Mouse (Mus musculus): ENCODE data around the gene Zfp30.

The Zfp30 gene

DNA sequence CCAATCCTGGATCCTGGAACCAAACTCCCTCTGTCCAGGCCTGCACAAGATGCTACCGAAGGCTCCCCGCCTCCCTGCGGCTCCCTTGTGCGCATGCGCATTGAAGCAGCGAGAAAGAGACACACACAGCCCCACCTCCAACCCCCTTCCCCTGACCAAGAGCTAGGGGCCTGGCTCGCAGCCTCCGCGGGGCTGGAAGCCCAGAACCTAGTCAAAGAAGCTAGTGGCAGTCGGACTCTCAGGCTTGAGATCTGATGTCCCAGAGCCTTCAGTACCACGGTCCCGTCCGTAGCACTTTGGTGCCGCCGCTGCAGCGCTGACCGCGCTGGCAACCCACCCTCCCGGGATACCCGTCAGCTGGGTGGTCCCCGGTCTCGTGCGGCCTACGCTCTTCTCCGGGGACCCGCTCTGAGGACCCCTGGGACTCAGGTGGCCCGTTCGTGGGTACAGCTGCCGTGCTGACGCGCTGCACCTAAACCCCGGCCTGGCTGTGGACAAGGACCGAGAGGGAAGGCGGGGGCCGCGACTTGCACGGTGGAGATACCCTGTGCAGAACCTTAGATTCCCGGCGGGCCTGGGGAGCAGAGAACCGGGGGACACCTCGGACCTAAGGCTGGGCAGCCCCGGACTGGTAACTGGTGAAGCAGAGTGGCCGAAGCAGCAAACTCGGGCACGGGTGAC, at the start of gene Zfp30:
Zfp30 (plus strand) TSS at position 128 of the 681 bp plus-strand sequence.
- peak; percentile 74 for DNase-seq (ENCODE audit: low read depth, low spot score)

DNA sequence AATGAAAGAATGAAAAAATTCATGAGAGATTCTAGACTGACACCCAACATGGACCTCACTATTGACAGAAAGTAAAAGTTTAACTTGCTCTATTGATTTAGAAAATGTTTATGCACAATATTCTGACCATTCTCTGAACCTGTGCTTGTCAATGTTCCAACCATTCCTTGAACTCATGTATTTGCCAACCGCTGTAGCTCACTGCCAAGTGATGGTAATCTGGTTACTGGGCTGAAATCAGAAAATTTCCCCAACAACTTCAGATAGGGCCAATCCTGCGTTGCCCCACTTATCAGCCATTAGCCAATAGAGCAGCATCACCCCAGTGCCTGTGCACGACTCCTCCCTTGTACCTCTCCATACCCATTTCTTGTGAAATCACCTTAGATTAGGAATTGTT, 41.5 kb upstream of the Zfp30 start:
- DNase-seq (ENCODE audit: low read depth, low spot score): no peak

DNA sequence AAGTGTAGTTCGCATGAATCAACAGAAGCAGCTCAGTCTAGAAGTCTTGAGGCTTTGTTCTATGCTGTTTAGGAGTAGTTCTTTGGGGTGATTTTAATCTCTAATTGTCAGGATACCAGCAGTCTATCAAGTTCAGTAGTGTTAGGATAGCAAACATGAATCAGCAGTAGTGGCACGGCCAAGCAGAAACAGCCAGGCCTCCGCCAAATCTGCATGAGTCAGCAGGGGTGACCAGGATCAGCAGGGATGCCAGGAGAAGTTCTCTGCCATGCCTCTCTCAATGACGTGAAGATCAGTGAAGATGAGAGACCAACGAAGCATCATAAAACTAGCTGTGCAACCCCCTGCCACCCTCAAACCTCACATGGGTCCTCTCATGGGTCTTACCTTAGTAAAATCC, 23.3 kb upstream of the Zfp30 start:
- DNase-seq (ENCODE audit: low read depth, low spot score): no peak

DNA sequence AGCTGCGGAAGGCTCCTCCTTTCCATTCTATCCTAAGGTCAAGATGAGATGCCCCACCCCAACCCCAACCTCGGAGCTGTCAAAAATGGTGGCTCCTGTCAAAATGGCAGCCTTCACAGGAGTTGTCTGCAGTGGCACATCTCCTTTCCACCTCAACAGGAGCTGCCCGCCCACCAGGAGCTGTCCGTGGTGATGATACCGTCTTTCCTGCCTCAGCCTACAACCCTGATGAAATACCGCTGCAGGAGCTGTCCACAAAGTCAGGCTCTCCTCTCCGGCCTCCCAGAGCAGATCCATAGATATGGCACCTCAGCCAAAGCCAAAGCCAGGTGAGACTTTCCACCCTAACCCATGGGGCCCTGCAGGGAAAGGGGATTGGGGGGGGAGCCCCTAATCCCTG, 19.1 kb upstream of the Zfp30 start:
- DNase-seq (ENCODE audit: low read depth, low spot score): no peak

DNA sequence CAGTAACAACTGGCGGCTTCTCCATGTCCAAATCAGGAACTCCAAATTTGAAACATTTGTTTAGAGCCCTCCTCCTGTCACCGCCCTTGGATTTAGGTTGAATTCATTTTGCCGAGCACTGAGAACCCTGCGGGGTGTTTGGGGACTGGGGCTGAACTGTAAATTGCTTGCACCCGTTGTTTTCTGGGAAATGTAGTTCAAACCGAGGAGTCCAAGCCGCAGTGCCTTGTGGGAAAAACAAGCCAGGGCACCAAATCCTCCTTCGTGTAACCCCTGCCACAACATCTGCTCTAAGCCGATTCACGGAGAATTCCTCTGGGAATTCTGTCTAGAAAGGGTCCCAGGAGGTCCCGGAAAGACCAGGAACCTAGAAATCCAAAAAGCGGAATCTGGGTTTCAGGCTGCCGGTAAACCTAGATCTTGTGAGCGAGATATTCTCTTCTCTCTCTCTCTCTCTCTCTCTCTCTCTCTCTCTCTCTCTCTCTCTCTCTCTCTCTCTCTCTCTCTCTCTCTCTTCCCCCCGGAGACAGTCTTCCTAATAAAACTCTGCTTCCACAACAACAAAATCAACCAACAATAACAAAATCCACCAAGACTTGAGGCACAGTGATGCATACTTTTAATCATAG, 16.6 kb upstream of the Zfp30 start:
- peak; percentile 78 for DNase-seq (ENCODE audit: low read depth, low spot score)

DNA sequence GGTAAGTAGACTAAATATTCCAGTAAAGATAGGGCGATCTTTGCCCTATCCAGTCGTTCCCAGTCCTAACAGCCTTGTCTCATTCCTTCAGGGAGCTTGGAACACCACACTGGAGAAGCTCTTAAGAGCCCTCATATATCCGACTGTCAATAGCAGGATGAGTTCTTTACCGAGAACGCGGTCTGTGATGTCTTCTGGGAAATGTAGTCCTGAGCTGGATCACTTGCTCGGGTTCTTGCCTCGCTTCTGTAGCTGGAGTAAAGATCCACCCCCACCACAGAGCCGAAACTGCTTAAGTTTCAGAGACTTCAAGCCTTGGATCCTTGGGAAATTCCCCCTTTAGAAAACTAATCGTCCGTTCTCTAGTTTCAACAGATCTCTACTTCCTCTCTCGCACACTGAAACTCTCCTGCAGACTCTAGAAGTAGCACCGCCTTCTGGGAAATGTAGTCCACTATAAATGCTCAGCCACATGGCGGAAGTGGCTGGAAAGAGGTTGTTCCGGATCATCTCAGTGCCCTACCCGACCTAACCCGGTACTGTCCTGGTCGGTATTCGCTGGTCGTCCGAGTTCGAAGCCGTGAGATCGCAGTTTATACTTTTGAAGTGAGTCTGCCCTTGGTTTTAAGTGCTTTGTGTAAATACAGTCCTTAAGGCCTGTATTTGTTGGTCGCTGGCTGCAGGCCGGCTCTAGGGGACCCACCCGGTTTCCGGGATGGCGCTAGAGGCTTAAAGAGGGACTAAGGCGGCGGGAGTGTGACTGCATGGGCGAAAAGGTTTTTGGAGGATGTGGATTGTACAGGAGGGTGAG, 15.5 kb upstream of the Zfp30 start, which contains the start of gene Zfp84:
Zfp84 (plus strand) TSS at position 463 of the 811 bp plus-strand sequence.
- DNase-seq (ENCODE audit: low read depth, low spot score): peak; percentile 92

DNA sequence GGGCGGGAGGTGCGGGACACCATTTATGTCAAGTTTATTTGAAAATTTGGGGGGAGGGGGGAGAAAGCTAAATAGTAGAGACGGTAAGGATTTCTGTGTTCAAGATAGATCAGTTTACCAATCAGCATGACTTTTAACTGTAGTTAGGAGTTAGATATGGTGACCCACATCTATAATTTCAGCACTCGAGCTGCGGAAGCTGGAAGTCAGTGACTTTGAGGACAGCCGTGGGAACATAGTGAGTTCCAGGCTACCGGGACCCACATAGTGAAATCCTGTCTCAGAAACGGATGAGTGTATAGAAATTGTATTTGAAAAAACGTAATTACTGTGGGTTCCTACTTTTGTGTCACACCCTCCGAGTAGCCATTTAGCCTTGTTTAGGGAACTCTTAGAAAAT, 14.8 kb upstream of the Zfp30 start:
- no peak for DNase-seq (ENCODE audit: low read depth, low spot score)

DNA sequence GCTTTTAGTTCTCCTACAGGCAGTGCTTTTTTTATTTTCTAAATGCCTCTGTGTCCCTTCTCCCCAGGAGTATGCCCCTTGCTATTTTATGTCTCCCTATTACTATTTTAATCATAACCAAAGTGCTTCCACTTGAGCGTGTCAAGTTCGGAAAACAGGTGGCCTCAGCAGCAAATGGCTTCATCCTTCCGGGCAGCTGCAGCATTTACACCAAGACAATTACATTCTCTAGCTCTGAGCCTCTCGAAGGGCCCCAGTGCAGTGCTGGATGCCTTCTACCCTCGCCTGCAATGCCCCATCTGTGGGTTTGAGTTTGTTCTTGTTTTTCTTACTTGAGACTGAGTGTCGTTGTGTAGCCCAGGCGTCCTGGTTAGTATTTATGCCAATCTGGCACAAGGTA, 10.3 kb upstream of the Zfp30 start:
- no peak for DNase-seq (ENCODE audit: low read depth, low spot score)

DNA sequence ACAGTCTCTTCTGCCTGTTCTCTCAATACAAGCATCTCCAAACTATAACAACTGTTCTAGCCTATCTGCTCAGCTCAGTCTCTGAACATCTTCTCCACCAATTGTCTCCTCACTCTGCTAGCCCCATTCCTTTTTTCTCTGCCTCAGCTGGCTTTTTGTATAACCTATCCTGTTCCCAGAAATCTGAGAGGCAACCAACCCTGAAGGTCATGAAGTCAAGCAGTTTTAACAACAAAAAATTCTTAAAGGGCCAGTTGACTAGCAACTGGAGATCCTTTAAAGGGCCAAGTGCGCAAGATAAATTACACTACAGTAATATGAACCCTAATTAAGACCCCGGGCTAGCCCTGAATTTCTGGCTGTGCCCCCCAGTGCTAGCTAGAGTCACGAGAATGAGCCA, 9.4 kb upstream of the Zfp30 start:
- no peak for DNase-seq (ENCODE audit: low read depth, low spot score)

DNA sequence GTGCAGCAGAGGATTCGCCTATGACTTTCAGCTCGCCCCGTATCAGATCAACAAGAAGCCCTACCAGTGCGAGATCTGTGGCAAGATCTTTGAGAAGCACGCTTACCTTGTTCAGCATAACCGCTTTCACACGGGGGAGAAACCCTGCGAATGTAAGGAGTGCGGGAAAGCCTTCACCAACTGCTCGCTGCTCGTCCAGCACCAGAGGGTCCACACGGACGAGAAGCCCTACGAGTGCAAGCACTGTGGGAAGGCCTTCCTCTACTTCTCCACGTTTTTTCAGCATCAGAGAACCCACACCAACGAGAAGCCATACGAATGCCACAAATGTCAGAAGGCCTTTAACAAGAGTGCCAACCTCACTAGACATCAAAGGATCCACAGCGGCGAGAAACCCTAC, 7.2 kb upstream of the Zfp30 start:
- no peak for DNase-seq (ENCODE audit: low read depth, low spot score)

DNA sequence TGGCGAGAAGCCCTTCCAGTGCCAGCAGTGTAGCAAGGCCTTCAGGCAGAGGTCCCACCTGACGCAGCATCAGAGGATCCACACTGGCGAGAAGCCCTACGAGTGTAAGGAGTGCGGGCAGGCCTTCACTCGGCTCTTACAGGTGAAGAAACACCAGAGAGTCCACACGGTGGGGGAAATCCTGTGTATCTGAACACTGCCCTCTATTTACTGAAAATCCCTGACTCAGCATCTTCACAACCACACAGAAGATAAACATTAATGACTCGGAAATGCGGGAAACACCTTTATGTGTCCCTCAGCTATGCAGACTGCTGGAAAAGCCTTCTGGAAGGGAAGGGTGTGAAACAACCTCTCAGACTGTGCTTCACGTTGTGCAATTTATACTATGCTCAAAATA, 6.4 kb upstream of the Zfp30 start:
- DNase-seq (ENCODE audit: low read depth, low spot score): no peak

DNA sequence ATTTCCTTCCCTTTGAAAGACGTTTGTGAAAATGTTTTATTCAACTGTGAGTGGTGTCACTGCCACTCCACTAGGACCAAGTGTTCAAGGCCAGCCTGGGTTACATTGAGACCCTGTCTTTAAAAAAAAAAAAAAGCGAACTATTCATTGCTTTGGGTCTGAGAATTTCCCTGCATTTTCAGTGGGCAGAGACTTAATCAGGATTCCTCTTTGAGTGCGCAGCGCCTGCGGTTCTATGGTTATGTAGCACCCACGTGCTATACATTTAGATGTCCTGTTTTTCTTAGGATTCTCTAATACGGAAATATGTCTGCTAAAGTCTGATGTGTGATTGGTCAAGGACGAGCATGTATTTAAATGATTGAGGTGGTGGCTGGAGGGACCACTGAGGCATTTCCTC, 1.2 kb downstream of the Zfp30 start:
- no peak for DNase-seq (ENCODE audit: low read depth, low spot score)

DNA sequence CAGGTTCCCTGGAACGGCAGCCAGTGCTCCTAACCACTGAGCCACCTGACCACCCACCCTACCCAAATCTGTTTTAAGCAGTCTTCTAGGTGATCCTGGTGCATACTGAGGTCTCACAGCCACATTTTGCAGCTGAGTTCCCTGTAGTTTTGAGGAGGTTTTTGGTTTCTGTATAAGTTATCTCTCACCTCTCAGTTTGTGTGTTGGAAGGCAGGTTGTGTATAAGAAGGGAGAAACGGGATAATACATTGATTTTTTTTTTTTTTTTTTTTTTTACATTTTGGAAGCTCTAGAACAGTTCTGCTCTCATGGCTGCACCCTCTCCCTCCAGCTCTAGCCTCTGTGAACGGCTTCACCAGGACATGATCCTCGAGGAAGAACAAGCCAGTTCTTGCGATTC, 2.1 kb downstream of the Zfp30 start:
- DNase-seq (ENCODE audit: low read depth, low spot score): no peak

DNA sequence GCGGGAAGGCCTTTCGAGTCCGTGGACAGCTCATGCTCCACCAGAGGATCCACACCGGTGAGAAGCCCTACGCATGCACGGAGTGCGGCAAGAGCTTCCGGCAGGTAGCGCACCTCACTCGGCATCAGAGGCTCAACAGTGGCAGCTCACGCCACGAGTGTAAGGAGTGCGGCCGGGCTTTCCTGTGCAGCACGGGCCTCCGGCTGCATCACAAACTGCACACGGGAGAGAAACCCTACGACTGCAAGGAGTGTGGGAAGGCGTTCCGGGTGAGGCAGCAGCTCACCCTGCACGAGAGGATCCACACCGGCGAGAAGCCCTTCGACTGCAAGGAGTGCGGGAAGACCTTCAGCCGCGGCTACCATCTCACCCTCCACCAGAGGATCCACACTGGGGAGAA, 9.1 kb downstream of the Zfp30 start:
- no peak for DNase-seq (ENCODE audit: low read depth, low spot score)

DNA sequence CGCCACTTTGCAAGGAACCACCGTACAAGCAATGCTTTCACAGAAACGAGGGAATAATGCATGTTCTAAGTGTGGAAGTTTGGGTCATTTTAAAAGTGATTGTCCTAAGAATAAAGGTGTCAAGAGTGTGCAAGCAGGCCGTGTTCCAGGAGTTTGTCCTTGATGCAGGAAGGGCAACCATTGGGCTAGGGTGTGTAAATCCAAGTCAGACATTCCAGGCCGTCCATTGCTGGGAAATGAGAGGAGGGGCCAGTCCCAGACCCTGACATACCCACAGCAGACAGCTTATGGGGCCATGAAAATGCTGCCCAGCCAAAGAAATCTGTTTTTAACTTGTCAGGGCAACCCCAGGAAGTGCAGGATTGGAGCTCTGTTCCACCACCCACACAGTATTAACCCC, 23.2 kb downstream of the Zfp30 start:
- no peak for DNase-seq (ENCODE audit: low read depth, low spot score)

DNA sequence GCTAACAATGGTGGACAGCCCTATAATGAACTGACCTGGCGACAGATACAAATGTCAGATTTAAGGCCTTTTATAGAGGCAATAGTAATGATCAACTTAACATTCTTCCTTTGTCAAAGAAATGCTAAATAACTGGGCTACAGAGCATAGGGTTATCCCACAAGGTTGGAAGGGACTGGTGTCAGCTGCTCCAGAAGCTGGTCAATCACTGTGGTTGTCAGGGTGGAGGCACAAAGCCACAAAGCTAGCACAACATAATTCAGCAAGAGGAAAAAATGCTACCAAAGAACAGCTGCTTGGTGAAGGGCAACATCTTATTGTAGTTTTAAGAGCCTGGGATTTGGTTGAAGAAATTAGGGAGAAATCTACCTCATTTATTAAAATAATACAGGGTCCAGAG, 28.4 kb downstream of the Zfp30 start:
- DNase-seq (ENCODE audit: low read depth, low spot score): no peak

DNA sequence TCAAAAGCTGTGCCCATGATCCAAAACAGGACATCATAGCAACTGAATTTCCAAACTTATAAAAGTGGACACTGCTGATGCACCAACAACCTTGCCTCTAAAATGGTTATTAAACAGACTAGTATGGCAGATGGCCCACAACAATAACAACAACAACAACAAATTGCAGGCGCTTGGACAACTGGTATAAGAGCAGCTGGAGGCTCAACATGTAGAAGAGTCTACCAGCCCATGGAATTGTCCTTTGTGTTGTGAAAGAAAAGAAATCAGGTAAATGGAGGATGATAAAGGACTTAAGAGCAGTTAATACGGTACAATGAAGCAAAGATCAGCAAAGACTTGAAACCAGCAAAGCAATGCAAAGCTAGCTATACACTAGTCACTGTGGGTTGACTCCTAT, 30.6 kb downstream of the Zfp30 start:
- DNase-seq (ENCODE audit: low read depth, low spot score): no peak

DNA sequence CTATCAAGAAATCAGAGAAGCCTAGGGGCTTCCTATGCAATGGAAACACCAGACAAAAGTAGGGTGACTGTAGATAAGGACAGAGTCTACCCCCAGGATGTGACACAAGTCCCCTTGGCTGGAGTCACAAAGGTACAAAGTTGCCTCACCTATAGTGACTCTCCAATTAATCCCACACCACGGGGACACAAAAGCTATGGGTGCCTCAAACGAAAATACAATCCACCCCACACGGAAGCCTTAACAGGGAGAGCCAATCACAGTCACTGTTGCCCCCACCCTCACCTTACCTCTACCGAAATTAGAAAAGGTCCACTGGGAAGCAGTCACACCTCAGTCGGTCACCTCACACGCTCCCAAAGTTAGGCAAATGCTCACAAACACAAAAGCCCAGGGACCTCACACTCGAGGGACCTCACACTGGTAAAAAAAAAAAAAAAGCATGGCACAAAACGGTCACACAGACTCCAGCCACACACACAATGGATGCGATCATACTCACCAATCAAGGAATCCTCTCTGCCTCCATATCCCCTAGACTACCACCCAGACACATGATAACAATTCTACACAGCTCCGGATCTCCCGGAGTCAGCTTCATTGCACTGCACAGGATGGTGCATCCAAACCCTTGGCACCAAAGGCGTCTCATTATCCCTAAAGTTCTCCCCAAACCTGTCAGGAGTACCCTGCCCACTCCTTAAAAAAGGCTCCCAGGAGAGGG, 31.4 kb downstream of the Zfp30 start:
- DNase-seq (ENCODE audit: low read depth, low spot score): no peak

DNA sequence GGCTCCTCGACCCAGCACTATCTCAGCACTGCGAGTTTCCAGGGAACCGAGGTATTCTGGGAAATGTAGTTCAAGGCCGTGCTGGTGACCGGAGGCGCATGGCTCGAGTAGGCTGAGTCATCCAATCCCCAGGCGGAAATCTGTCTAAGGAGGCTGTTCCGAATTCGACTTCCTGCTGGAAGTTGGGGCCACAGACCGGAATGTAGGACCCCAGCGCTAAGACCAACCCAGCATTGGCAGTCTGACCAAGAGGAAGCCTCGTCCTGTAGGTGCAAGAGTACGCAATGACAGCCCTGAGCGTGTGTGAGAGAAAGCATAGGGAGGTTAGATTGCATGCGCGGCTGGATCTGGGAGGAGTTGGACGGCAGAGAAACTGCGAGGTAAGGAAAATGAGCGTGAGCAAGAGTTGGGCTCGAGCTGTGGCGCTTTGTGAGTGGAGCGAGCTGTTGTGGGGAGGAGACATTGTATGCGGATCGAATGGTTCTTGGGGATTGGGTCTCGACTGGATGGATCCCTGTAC, 32.2 kb downstream of the Zfp30 start, which contains the start of gene Zfp790:
Zfp790 (plus strand) TSS at position 205 of the 520 bp plus-strand sequence.
- peak; percentile 81 for DNase-seq (ENCODE audit: low read depth, low spot score)

DNA sequence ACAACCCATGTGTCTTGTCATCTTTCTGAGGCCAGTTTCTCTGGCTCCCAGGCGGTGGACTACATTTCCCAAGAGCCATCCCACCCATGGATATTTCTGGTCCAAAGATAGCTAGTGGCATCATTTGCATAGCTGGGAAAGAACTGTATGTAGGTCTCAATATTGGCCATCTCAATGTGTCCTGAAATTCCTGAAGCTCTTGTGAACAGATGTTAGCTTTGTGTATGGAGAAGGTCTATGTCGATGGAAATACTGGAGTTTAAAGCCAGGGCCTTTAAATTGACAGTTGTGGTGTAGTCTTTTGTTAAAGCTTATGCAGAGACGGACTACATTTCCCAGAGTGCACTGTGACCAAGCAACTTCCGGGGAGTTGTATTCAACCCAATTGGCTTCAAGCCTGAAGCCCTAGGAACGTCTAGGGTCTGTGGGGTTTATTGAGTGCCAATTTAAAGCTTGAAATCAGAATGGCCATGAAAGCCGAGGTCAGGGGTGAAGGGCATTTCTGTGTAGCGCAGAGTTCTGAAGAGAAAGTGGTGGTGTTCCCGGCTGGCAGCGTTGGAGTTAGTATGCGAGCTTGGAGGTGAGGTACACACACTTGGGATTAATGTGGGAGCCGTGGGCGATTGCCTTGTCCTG, 34.9 kb downstream of the Zfp30 start:
- peak; percentile 75 for DNase-seq (ENCODE audit: low read depth, low spot score)

DNA sequence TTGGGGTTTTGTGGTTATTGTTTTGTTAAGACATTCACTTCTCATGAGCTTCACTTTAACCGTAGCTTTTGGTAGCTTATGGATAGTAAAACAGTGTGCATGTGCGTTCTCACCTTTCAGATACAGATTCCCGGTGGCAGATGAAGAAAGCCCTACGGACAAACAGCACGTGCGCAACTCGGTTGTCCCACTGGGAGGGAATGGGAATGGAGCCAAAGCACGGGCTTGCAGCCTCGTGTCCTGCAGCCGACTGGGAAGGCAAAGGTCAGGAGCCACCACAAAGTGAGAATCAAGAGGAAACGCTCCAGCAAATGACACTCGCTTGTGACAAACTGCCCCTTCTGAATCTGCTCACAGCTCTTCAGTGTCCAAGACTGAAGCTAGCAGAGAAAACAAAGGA, 44.2 kb downstream of the Zfp30 start:
- no peak for DNase-seq (ENCODE audit: low read depth, low spot score)
